Mouse (Mus musculus) subcutaneous adipose tissue, adult 2 months (tissue): Measurements from ENCODE around the gene Slc6a8. TPM values are rescaled to one million over a fixed set of nuclear protein-coding genes. Genes with fewer than 3 reads are reported as not detected.

Experiments used
- polyA plus RNA-seq: library from polyadenylated mRNA; depleted of rRNA; stranded (reverse); fragments of >200 nt; gene quantifications from 2 replicates; pipeline ENCODE4 v1.2.3, GENCODE M21; 2012; ENCODE audit warnings: low replicate concordance; rRNA removed

Gene Slc6a8
- 25.6 and 69.6 TPM in 2 replicates for polyA plus RNA-seq

GRCm38 (mm10) chrX:73672879-73673618, at the start of gene Slc6a8:
Slc6a8 (plus strand) TSS chrX:73673150.

DNA sequence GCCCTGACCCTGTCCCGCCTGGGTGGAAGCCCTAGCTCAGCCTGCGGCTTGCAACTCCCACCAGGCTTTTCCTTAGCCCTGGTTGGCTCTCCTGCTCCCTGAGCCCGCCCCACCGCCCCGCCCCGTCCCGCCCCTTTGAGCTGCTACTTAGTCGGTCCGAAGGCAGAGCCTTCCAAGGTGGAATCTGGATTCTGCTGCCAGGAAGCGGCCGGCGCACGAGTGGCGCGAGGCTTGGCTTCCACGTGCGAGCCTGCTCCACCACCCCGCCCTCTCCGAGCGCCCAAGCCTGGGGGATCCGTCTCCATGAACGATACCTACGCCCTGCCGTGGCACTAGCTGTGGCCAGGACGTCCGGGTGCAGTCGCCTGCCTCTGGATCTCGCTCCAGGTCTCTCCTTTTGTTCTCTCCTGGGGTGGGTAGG, 33.7 kb upstream of the Slc6a8 start, which contains the start of gene Dusp9:
Gene Dusp9, plus strand, starts transcription at position 165 of the 421 bp plus-strand sequence.

GRCm38 (mm10) chrX:73659575-73660283, 13.2 kb upstream of the Slc6a8 start, which contains the start of gene Pnck:
Pnck (minus strand) TSS chrX:73660117.

GRCm38 (mm10) chrX:73716109-73716661, 43.2 kb downstream of the Slc6a8 start, which contains the start of the genes Bcap31 and Abcd1:
Bcap31 (minus strand) TSS chrX:73716175.
Abcd1 (plus strand) TSS chrX:73716597.

Other genes with a start within 250 kb of the Slc6a8 start
- 0.36 TPM in 1 of 2 replicates, not detected in the other for gene Trex2, start 237.8 kb upstream of the Slc6a8 start, polyA plus RNA-seq
- 23.5 and 24.7 TPM in 2 replicates for gene Haus7, start 214.1 kb upstream of the Slc6a8 start, polyA plus RNA-seq
- gene Bgn, start 189.5 kb upstream of the Slc6a8 start, polyA plus RNA-seq, result 345 and 430 TPM in 2 replicates
- 0.04 and 0.08 TPM in 2 replicates for gene Atp2b3, start 170.1 kb upstream of the Slc6a8 start, polyA plus RNA-seq
- 0.86 and 1.6 TPM in 2 replicates for gene Dusp9, start 33.7 kb upstream of the Slc6a8 start, polyA plus RNA-seq
- 4.0 and 51.5 TPM in 2 replicates for gene Pnck, start 13.0 kb upstream of the Slc6a8 start, polyA plus RNA-seq
- gene Bcap31, start 43.0 kb downstream of the Slc6a8 start, polyA plus RNA-seq, result 117 and 255 TPM in 2 replicates
- gene Abcd1, start 43.4 kb downstream of the Slc6a8 start, polyA plus RNA-seq, result 37.1 and 41.0 TPM in 2 replicates
- 0.93 and 1.0 TPM in 2 replicates for gene Plxnb3, start 83.9 kb downstream of the Slc6a8 start, polyA plus RNA-seq
- 1.4 and 13.5 TPM in 2 replicates for gene Srpk3, start 101.3 kb downstream of the Slc6a8 start, polyA plus RNA-seq
- 469 and 721 TPM in 2 replicates for gene Idh3g, start 113.7 kb downstream of the Slc6a8 start, polyA plus RNA-seq
- gene Ssr4, start 113.9 kb downstream of the Slc6a8 start, polyA plus RNA-seq, result 199 and 230 TPM in 2 replicates
- 1.0 and 10.7 TPM in 2 replicates for gene Pdzd4, start 151.8 kb downstream of the Slc6a8 start, polyA plus RNA-seq
- gene Avpr2, start 219.0 kb downstream of the Slc6a8 start, polyA plus RNA-seq, result 0.05 TPM in 1 of 2 replicates, not detected in the other
- gene L1cam, start 223.0 kb downstream of the Slc6a8 start, polyA plus RNA-seq, result 1.7 and 5.3 TPM in 2 replicates
- 12.7 and 18.0 TPM in 2 replicates for gene Arhgap4, start 248.7 kb downstream of the Slc6a8 start, polyA plus RNA-seq
- gene Naa10, start 248.8 kb downstream of the Slc6a8 start, polyA plus RNA-seq, result 69.5 and 110 TPM in 2 replicates